Mouse (Mus musculus): ENCODE measurements at regions not wholly inside any gene's neighbourhood (a gene's known extent, or its start where the extent isn't known, plus 50 kb on each side); places are given as distances from the start of the nearest gene placed in this dataset.

GRCm38 (mm10) chr3:148564716-148565115 lies 425.6 kb downstream of the Adgrl2 start:
- intact Hi-C loops (cut with DNase I): no loop called here

GRCm38 (mm10) chr3:148561211-148561610 lies 429.1 kb downstream of the Adgrl2 start:
- no peak for DNase-seq
- intact Hi-C loops (cut with DNase I): no loop called here

More at GRCm38 (mm10) chr3:148564716-148565115, 425.6 kb downstream of the Adgrl2 start:
- no peak for DNase-seq

GRCm38 (mm10) chr3:148559752-148560460 lies 430.4 kb downstream of the Adgrl2 start:
- no peak for DNase-seq
- intact Hi-C loops (cut with DNase I): no loop called here

DNA sequence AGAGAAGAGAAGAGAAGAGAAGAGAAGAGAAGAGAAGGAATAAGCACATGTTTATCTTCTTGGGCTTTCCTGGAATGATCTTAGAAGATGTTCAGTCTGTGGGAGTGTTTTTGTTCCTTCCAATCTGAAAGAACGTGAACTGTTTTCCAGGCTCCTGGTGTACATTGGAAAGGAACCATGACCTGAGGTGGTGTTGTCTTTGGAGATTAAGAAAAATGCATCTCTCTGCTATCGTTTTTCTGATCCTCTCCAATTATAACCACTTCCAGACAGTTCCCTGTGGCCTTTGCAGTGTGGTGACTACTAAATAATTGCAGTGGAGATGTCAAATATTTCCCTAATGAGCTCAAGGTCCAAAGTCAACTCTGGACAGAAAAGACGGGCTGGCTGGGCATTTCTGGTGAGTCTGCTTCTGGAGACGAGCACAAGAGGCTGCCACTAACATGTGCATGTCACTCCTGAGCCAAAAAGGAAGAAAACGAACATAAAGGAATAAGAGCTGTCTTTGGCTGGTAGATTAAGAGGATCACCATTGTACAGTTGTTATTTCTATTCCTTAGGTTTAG lies 431.7 kb downstream of the Adgrl2 start:
- DNase-seq: no peak
- intact Hi-C loops (cut with DNase I): no loop called here

- no peak for DNase-seq
- intact Hi-C loops (cut with DNase I): no loop called here
Measured at GRCm38 (mm10) chr3:148555324-148555723, 435.0 kb downstream of the Adgrl2 start.

- intact Hi-C loops (cut with DNase I): no loop called here
Measured at GRCm38 (mm10) chr3:148550716-148551115, 439.6 kb downstream of the Adgrl2 start.

DNA sequence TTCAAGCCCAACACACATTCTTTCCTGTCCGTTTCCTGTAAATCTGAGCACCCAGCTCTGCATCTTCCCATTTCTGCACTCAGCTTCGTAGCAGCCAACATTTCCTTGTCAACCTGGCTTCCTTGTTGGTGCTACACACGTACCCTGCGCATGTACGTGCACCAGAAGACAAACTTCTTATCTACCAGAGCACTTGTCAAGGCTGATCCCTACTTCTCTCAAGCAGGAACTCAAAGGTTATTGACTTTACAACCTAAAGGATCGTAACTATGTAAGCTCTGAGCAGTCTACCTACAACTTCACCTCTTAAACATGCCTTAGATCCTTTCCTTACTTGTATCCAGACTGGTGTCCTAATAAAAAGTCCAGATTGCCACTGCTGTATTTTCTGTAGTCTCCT lies 445.4 kb downstream of the Adgrl2 start:
- intact Hi-C loops (cut with DNase I): no loop called here

More at GRCm38 (mm10) chr3:148550716-148551115, 439.6 kb downstream of the Adgrl2 start:
- no peak for DNase-seq

GRCm38 (mm10) chr3:148542217-148542616 lies 448.1 kb downstream of the Adgrl2 start:
- intact Hi-C loops (cut with DNase I): no loop called here
- no peak for DNase-seq

More for the DNA sequence above, 445.4 kb downstream of the Adgrl2 start:
- no peak for DNase-seq

GRCm38 (mm10) chr3:148537669-148538271 lies 452.6 kb downstream of the Adgrl2 start:
- intact Hi-C loops (cut with DNase I): no loop called here
- DNase-seq: no peak

DNA sequence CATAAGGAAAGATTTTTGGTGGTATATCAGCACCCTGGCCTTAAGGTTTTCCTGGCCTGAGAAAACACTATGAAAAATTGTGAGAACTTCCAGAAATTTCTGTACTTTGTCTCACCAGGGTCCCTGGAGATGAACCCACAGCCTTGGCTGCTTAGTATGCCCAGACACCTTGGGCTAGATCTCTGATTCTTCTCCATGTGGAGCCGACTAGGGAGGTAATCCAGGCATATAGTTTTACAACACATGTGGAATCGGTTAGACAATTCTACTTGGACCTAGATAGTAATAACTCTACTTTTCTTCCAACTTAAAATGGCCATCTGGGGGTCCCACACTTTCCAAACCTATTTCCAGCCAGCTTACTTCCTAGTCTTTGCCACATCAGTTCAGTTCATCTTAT lies 460.5 kb downstream of the Adgrl2 start:
- DNase-seq: no peak
- intact Hi-C loops (cut with DNase I): no loop called here

GRCm38 (mm10) chr3:148510381-148510780 lies 480.0 kb downstream of the Adgrl2 start:
- DNase-seq: no peak
- intact Hi-C loops (cut with DNase I): no loop called here

DNA sequence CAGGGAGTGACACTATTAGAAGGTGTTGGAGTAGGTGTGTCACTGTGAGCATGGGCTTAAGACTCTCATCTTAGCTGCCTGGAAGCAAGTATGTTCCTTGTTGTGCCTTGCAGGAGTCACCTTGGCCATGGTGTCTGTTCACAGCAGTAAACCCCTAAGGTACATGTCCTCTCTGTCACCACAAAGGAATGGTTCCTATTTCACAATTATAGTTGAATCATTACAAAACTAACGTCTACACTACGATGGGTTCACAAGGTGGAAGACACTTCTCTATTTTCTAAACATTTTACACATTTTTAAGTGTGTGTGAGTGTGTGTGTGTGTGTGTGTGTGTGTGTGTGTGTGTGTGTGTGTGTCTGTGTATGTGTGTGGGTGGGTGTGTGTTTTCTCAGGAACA lies 485.4 kb downstream of the Adgrl2 start:
- intact Hi-C loops (cut with DNase I): no loop called here

GRCm38 (mm10) chr3:148503432-148503831 lies 486.9 kb downstream of the Adgrl2 start:
- intact Hi-C loops (cut with DNase I): no loop called here

More for the DNA sequence above, 485.4 kb downstream of the Adgrl2 start:
- DNase-seq: no peak

GRCm38 (mm10) chr3:148501801-148502200 lies 488.6 kb downstream of the Adgrl2 start:
- intact Hi-C loops (cut with DNase I): no loop called here
- DNase-seq: no peak

More at GRCm38 (mm10) chr3:148503432-148503831, 486.9 kb downstream of the Adgrl2 start:
- DNase-seq: no peak

DNA sequence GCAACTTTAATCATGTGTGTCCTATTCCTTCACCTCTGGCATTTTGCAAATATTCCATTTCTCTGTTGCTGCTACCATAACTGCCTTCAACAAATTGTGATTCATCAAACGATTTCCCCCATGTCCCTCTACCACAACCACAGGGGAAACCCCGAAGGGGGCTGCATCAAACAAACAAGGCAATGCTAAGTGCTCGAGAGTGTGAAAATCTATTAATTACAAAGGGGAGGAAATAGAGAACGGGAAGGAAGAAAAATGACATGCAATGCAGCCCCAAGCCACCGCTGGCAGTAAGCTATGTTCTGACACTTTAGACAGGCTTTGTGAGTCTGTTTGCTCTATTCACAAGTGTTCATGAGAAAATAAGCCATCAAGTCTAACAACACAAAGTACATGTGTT lies 493.7 kb downstream of the Adgrl2 start:
- no peak for DNase-seq
- intact Hi-C loops (cut with DNase I): no loop called here

DNA sequence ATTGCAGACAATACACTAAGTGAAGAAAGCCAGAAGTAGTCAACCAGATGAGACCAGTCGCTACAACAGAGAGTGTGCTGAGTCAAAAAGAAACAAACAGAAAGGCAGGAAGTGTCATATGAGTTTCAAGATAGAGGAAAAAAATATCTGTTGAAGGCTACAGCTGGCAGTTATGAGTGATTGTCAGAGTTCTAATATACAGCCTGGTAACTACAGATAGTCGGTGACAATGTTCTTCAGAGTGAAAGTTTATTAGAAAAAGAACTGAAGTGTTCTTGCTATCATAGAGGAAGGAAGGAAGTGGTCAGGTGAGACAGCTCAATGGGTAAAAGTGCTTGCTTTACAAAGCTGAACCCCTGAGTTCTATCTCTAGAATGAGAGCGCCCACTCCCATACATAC lies 499.1 kb downstream of the Adgrl2 start:
- no peak for DNase-seq
- intact Hi-C loops (cut with DNase I): no loop called here

DNA sequence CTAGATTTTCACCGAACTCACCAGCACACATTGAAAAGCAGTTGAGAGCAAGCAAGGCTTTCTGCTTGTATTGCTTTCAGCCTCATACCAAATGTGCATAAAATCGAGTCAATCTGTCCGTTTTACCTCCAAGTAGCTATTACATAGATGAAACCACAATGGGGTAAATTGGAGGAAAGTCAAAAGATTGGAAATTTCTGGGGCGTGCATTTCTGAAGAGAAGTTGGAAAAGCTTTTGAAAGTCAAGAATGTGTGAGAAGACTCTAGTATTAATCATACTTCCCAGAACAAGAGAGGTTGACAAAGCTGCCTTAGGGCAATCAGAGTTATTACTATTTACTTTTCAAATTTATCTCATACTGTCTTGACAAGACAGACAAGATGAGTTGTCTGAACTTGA lies 501.2 kb downstream of the Adgrl2 start:
- intact Hi-C loops (cut with DNase I): no loop called here

DNA sequence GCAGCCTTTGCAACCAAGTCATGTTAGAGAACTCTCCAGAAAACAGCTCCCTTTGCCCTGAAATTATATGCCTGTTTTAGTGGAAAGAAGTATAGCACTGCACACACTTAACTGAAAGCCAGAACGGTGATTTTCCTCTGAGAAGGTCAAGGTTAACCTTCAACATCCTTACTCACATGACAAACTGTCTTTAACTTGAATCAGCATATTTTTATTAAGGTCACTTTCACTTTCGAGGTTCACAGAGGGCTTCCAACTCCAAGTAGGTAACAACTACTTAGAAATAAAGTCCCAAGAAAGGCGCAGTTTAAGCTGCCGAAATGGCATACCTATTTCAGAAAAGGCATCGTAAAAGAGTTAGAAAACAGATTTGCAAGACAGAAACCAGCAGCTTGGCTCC lies 502.4 kb downstream of the Adgrl2 start:
- no peak for DNase-seq
- intact Hi-C loops (cut with DNase I): no loop called here

More for the DNA sequence above, 501.2 kb downstream of the Adgrl2 start:
- DNase-seq: no peak

DNA sequence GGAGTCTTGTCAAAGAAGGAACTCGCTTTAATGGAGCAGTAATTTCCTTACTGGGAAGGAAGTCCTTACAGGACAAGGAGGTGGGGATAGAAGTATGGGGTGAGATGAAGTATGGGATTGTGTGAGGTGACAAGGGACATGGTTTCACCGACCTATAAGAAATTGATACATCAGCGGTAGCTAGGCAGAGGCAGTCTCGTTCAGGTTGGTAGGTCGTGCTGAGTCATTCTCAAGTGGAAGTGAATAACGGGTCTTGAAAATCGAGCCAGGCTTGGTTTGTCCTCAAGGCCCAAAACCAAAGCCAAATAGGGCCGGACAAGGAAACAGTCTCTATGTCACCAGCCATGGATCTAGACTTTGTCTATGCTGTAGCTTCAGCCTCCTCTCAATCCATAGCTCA lies 514.5 kb downstream of the Adgrl2 start:
- no peak for DNase-seq

GRCm38 (mm10) chr3:148472943-148473444 lies 517.4 kb downstream of the Adgrl2 start:
- intact Hi-C loops (cut with DNase I): no loop called here
- DNase-seq: no peak

More for the DNA sequence above, 514.5 kb downstream of the Adgrl2 start:
- intact Hi-C loops (cut with DNase I): no loop called here

DNA sequence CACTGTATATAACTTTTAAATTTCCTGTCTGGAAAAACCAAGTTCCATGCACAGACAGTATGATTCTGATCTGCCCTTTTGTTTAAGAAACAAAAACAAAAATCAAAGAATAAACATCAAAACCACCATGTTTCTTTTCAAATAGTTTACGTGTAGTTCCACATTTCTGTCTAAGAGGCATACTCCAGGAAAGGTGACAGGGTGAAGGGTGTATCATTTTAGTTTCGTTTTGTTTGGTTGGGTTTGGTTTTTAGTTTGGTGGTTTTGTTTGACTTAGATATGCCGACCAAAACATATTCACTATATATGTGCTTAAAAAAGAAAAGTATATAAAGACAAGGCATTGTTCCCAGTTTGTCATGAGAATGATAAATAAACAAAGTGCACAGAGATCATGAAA lies 524.9 kb downstream of the Adgrl2 start:
- no peak for DNase-seq
- intact Hi-C loops (cut with DNase I): no loop called here

- no peak for DNase-seq
- intact Hi-C loops (cut with DNase I): no loop called here
Measured at GRCm38 (mm10) chr3:148462791-148463190, 527.6 kb downstream of the Adgrl2 start.
